Mouse (Mus musculus): ENCODE measurements around the gene Sgsm1.

Gene Sgsm1

GRCm38 (mm10) chr5:113313998-113314397, 3.4 kb upstream of the Sgsm1 start:
- no peak for DNase-seq (ENCODE audit: low read depth)

DNA sequence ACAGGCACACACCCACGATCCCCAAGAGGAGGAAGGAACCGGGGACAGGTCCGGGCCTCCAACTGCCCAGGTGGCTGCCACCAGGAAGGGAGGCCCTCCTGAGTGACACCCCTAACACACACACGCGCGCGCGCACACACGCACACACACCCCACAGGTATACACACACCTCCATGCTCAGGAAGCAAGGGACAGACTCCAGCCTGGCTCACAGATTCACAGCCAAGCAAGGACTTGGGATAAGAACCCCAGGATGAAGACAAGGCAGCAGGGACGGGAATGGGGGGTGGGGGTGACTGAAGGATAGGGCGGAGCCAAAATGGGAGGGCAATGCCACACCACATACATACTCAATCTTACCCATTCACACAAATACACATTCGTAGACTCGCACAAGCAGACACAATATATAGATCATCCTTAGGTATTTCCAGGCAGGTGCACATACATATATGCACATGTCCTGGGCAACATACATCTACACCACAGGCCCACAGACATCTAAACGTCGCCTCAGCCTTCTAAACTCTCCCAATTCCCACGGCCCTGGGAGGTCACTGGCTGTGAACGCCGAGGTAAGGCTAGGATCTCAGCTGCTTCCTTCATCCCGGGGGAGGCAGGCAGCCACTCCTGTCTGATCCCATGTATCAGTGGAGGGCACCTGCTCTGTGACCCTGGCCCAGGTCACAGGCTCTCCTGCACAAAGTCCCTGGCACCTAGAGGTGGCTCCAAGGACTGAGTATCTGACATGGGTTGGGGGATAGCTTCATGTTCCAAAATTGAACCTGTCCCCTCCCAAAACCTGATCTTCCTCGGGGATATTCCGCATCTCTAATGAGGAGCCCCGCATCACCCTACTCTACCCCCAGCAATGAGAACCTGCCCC, 852 bp downstream of the Sgsm1 start:
- no peak for DNase-seq (ENCODE audit: low read depth)

- no peak for DNase-seq (ENCODE audit: low read depth)
Measured at GRCm38 (mm10) chr5:113306750-113307477, 3.7 kb downstream of the Sgsm1 start.

- no peak for DNase-seq (ENCODE audit: low read depth)
Measured at GRCm38 (mm10) chr5:113304527-113304926, 6.1 kb downstream of the Sgsm1 start.

- DNase-seq (ENCODE audit: low read depth) = no peak
Measured at GRCm38 (mm10) chr5:113301841-113302240, 8.7 kb downstream of the Sgsm1 start.

DNA sequence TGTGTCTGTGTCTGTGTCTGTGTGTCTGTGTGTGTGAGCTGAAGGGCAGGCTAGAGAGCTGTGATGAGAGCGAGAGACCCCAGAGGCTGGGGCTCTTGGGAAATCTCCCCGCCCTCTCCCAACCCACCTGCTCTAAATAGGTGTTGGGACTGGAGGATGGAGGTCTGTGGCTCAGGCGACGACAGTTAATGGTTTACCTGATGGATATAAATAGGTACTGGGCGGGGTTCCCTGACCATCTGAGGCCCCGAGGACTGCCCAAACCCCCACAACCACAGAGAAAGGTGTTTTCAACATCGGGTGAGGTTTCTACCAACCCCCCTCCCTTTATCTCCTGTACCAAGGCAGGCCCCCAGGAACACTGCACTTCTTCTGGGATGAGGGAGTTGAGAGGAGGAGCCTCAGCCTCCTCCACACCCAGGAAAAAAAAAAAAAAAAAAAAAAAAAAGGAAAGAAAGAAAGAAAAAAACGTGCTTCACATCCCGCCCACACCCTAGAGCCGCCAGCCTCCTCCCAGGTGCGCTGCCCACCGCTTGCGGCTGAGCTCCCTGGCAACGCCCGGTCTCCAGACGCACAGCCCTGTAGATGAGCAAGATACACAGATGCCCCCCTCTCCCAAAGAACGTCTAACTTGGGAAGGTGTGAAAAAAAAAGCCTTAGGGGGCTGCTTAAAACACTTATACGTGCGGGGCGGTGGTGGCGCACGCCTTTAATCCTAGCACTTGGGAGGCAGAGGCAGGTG, 10.3 kb downstream of the Sgsm1 start:
- no peak for DNase-seq (ENCODE audit: low read depth)

DNA sequence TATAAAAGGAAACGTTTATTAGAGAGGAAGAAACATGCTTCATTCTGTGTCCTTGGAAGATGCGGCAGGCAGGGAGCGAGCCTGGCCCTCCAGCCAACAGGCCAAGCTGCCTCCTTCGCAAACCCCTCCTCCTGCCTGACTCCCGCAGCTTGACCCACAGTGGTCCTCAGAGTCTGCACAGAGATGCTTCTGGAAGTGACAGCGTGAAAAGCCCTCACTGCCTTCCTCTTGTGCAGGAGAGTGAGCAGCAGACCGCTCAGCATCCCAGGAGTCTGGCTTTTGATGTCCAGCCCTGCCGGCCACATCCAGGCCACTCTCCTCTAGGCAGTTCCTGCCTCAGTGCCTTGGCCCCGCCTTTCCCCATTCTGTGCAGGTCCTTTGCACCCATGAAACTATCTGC, 11.2 kb downstream of the Sgsm1 start:
- DNase-seq (ENCODE audit: low read depth) = no peak

GRCm38 (mm10) chr5:113298826-113299225, 11.8 kb downstream of the Sgsm1 start:
- DNase-seq (ENCODE audit: low read depth) = no peak

- no peak for DNase-seq (ENCODE audit: low read depth)
Measured at GRCm38 (mm10) chr5:113298040-113298439, 12.5 kb downstream of the Sgsm1 start.

DNA sequence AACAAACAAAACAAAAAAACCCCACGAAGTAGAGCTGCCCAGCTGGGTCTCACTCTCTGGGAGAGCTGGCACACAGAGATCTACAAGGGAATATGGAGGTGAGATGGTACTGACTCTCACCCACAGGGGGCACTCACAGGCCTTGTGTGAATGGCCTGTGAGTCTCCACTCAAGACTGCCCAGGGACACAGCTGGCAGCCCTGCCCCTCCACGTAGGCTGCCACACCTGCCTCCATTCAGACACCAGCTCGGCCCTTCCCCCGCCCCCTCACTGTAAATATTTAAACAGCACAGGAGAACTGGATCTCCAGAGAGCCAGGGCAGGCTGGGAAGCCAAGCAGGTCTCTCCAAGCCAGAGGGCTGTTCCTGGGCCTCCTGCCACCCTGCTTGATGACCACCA, 14.8 kb downstream of the Sgsm1 start:
- no peak for DNase-seq (ENCODE audit: low read depth)

DNA sequence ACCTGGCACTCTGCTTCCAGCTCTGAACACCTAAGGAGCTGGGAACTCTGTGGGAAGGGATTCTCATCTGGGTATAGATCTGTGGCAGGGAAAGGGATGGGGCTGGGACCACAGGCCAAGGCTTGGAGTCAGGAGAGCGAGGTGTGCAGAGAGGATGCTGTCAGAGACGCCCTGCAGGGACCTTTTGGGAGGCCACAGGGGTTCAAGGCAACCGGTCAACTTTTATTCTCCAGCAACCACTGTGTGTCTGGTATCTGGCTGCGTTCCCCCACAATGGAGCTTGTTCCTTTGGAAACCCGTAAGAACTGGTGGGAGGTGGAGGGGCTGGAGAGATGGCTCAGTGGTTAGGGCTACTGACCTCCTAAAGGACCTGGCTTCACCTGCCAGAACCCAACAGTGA, 16.0 kb downstream of the Sgsm1 start:
- no peak for DNase-seq (ENCODE audit: low read depth)

- DNase-seq (ENCODE audit: low read depth) = no peak
Measured at GRCm38 (mm10) chr5:113293446-113293845, 17.1 kb downstream of the Sgsm1 start.

DNA sequence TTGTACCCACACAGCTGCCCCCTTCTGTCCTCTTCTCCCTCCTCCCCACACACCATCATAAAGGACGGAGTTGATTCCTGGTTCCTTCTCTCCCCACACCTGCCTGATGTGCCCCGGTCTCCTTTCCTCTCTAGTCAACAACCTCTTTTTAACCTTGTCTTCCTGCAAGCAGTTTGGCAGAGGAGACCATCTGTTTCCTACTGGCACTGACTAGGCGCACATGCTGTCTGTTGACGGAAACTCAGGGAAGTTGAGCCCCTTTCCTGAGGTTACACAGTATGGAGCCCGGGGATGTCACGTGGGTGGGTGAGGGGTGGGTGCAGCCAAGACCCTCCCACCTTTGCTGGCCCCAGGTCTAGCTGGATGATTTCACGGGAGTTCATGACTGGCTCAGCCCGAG, 17.8 kb downstream of the Sgsm1 start:
- DNase-seq (ENCODE audit: low read depth) = no peak

DNA sequence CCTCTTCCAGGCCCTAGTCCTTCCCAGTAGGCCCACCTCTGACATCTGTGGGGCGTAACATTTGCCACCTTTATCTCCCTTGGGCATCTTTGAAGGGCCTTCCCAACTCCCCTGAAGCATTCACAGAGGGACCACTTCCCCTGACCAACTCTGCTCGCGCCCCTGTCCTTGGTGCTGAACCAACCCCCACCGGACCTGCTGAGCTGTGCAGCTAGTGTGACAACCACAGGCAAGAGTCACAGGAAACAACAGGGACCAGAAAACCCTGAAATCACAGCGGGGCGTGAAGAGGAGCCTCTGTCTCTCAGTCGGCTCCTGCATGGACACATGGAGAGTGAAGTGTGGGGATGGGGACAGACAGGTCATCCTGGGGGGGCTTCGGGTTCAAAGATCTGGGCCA, 18.4 kb downstream of the Sgsm1 start:
- DNase-seq (ENCODE audit: low read depth) = no peak

GRCm38 (mm10) chr5:113291125-113291524, 19.5 kb downstream of the Sgsm1 start:
- no peak for DNase-seq (ENCODE audit: low read depth)

DNA sequence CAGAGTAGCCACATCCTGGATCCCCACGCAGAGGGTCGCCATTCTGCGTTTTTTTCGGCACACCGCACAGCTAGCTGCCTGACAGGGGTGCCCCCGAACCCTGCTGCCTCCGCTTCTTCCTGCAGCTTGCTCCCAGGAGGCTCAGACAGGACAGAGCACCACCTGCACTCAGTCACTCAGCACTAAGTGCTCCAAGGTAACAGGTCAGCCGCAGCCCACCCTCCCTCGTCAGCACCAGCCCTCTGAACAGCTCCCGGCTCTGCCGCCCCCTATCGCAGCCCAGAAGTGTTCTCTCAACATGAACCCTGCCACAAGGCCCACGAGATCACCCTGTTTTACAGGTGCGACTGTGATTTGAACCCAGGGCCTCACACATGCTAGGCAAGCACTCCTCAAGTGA, 20.4 kb downstream of the Sgsm1 start:
- no peak for DNase-seq (ENCODE audit: low read depth)

GRCm38 (mm10) chr5:113288490-113288889, 22.1 kb downstream of the Sgsm1 start:
- DNase-seq (ENCODE audit: low read depth) = no peak

DNA sequence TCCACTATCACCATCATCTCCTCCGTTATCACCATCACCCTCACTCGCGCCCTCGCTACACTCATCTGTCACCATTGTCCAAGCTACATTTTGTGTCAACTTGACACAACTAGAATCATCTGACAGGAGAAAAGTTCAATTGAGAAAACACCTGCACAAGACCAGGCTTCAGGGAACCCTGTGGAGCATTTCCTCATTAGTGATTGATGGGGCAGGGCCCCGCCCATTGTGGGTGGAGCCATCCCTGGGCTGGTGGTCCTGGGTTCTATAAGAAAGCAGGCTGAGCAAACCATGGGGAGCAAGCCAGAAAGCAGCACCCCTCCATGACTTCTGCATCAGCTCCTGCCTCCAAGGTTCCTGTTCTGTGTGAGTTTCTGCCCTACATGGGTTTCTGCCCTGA, 22.8 kb downstream of the Sgsm1 start:
- no peak for DNase-seq (ENCODE audit: low read depth)

DNA sequence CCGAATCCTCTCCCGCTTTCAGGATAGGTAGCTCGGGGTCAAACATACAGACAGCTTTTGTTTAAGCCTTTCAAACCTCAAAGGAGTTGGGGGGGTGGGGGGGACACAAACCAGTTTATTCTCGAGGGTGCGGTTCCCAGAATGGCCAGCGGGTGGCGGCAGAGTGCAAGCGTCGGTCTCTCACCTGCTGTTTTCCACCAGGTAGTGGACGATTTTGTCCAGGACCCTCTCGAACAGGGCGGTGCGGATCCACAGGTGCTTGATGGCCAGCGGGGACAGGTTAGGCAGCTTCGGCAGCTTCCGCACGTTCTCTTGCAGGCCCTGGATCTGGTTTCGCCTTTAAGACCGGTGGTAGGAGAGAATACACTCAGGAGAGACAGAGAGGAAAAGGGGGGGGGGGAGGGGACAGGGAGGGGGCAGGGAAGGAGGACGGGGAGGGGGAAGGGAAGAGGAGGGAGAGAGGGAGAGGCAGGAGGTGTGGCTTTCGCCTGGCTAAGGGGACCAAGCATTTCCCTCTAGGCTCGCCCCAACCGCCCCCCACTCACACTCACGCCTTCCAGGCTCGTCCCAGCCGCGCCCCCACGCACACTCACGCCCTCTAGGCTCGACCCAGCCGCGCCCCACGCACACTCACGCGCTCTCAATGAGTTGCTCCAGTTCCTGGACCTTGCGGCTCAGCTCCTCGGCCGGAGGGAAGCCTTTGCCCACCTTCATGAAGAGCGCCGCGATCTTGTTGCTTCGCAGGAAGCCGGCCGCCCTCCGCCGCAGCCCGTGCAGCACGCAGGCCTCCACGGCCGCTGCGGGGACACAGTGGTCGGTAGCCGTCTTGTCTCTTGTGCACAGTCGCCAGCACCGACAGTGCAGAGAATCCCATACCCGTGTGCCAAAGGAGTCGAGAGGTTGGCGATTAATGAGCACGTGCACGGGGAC, 23.7 kb downstream of the Sgsm1 start:
- DNase-seq (ENCODE audit: low read depth) = peak; percentile 13

DNA sequence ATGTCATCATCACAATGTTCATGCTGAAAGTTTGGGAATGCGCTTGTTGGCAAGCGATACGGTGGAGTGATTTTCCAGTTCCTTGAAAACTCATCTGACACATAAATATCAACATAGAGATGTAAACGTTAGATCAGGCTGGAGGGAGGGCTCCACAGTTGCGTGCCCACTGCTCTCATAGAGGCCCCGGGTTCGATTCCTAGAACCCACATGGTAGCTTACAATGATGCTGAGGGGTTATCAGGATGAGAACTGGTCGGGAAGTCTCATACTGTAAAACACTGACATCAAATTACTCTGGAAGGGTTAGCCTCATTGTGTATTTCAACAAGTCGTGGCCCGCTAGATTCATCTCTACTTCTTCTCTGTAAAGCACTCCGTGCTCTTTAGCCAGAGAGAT, 24.5 kb downstream of the Sgsm1 start:
- no peak for DNase-seq (ENCODE audit: low read depth)

DNA sequence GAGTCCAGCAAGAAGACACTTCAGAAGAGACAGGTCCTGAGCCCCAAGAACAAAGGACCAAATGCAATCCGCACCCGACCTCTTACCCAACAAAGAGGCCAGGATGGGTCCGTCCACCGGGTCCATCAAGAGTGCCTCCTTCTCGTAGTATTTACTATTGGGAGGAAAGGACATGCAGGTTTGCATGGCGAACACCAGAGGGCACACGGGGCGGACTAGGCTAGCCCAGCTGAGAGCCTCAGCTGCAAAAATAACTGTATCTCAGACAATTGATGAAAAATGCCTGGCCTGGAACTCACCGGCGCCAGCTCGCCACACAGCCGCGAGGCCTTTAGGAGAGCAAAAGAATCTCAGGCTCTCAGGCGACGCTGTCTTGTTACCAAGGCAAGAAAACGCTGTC, 25.0 kb downstream of the Sgsm1 start:
- no peak for DNase-seq (ENCODE audit: low read depth)

GRCm38 (mm10) chr5:113283726-113284125, 26.9 kb downstream of the Sgsm1 start:
- DNase-seq (ENCODE audit: low read depth) = no peak

All from naive thymus-derived CD4-positive, alpha-beta T cell, adult 2 months (primary cell).